Mouse (Mus musculus) CD4-positive, CD25-positive, alpha-beta regulatory T cell, adult 2 months (primary cell): ENCODE data around the gene Vmn1r119.
"Not testable (repeated sequence)": the region's sequence is repeated elsewhere in the genome, so short reads cannot be mapped to it uniquely, and the experiment has no call there.

ENCODE experiments used
- DNase-seq: peaks from one replicate; pipeline ENCODE4 v3.0.0-alpha.2; 2012; ENCODE audit warnings: low read depth, low spot score

Vmn1r119 gene

DNA sequence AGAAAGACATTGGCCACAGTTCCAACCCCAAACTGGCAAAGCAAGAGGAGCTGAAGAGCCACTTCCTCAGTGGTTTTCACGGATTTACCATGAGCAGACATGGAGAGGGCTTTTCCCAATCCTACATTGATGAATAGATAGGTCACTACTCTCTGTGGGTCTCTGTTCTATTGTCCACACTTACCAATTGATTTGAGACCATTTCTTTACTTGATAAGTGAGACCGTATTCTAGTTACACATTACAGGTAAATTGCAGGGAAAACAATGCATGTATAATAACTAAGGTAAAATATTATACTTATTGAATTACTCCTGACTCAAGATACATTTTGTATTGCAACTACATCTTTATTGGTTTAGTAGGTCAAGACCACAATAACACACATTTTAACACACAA is at the start of gene Vmn1r119:
TSS of gene Vmn1r119 (minus strand) at position 101 of the 400 bp plus-strand sequence.
- not testable (repeated sequence) for DNase-seq

DNA sequence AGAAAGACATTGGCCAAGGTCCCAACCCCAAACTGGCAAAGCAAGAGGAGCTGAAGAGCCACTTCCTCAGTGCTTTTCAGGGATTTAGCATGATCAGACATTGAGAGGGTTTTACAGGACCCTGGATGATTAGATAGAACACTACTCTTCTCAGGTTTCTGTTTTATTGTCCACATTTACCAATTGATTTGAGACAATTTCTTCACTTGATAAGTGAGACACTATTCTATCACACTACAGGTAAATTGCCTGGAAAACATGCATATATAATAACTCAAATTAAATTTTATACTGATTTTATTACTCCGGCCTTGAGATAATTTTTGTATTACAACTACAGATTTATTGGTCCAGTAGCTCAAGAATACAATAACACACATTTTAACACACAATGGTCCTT is 41.4 kb upstream of the Vmn1r119 start, which contains the start of gene Vmn1r120:
TSS of gene Vmn1r120 (minus strand) at position 101 of the 400 bp plus-strand sequence.
- DNase-seq, result not testable (repeated sequence)
